Mouse (Mus musculus): ENCODE measurements at regions not wholly inside any gene's neighbourhood (a gene's known extent, or its start where the extent isn't known, plus 50 kb on each side); places are given as distances from the start of the nearest gene placed in this dataset.
"Not testable (repeated sequence)": the region's sequence is repeated elsewhere in the genome, so short reads cannot be mapped to it uniquely, and the experiment has no call there.

DNA sequence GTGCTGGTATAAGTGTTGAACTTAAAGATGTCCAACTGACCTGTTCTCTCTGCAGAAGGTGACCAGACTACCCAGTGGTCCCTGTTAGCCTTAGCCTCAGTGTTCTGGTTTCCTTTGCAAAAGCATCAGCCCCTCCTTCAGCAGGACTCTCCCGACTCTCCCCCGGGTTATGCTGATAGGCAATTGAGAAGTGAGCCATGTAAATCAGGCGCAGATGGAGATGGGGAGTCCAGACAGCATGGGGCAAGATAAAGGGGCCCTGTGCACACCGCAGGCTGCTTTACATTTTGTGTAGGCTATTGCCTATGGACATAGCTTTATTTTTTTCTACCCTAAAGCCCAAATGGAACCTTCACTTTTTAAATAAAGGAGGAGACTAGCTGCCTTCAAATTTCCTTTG, 213.0 kb downstream of the Med10 start:
- DNase-seq, result no peak

DNA sequence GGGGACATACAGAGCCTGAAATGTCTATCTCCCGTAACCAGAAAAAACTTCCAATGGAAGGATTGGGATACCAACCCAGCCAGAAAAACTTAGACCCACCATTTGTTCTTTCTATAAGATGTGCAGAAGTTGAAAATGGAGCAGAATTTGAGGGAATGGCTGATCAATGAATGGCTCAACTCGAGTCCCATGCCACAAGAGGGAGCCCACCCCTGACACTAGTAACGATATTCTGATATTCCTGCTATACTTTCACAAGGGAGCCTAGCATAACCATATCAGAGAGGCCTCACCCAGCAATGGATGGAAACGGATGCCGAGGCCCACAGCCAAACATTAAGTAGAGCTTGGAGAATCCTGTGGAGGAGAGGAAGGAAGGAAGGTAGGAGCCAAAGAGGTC, 215.3 kb downstream of the Med10 start:
- DNase-seq, result no peak

DNA sequence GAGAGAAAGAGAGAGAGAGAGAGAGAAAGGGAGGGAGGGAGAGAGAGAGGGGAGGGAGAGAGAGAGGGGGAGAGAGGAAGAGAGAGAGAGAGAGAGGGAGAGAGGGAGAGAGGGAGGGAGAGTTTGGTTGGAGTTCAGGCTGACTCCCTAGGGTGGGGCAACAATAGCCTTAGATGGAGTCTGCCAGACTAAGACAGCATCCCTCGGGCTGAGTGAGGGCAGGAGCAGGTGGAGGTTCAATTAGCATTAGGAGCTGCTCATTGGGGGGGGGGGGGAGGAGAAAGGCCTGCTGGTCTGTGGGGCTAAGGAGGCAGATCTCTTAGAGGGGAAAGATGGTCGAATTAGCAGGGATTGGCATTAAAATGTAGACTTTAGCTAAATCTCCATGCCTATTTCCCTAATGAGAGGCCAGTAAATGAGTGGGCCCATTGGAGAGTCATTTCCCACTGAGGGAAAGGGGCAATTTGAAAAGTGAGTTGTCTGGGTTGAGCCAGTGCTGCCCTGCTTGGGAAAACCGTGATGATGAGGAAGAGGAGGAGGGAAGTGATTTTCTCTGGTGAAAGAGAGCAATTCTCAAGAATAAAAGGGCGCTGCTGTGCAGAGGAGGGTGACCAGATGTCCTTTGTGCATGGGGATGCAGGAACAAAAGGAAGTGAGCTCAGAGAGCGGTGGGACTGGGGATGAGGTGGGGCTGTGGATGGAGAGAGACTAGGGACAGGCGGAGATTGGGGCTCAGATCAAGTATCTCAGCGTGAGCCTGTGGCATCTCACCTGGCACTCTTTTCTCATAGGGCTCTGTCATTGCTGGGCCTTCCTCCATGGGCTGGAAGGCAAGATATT, 218.0 kb downstream of the Med10 start:
- DNase-seq, result no peak

DNA sequence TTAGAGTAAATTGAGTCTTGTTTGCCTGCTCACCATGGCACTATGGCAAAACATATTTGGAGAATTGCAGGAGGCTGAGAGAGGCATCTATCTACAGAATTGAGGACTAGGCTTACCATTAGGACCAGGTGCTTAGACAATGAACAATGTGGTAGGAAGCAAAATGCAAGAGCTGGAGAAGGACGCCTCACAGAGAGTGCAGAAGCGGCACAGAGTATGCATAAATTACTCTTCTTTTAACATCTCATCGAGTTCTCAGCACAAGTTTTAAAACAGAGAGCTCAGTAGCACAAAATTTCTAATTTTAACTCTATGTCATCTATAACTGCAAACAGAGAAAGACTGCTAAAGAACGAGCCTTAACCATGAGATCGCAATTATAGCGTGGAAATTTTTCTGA, 231.1 kb downstream of the Med10 start:
- DNase-seq, result no peak

DNA sequence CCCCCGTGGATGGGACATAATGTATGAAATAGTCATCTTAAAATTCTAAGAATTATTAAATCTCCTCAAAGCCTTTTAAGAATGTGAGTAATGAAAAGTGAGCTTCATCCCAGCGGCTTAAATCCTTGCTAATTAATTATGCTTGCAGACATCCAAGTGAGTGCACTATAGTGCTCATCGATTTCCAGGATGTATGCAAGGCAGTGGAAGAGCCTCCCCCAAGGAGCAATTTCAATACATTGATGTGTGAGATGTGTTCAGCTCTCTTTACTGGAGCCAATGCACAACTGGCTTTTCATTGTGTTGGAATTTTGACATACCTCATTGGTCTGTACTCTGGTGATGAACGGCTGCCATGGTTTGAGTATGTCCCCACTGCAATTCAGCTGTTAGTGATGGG, 231.6 kb downstream of the Med10 start:
- no peak for DNase-seq

DNA sequence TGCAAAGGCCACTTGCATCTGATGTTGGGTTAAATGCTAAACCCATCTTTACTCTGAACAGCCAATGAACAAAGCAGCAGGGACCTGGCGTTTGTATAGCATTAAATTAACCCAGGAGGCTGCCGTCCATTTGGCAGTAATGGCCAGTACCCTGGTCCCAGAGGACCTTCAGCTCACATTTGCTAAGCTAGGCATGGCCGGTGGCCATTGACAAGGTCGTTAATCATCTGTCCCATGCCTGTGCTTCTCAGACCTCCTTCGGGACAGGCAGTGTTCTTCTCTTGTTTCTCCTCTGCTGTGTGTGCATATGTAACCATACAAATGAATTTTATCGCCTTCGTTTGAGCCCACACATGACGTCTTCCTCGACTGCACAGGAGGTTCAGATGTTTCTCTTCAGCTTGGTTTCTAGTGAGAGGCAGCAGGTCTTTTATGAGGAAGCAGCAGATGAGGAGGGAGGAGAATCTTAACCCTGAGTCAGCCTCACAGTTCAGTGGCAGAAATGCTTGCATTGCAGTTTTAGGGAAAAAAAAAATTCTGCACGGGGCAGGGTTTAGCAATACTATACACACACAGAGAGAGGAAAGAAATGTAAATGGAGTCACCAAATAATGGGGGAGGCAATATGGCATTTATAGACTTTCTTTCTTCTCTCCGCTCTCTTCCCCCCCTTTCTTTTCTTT, 235.9 kb downstream of the Med10 start:
- no peak for DNase-seq

DNA sequence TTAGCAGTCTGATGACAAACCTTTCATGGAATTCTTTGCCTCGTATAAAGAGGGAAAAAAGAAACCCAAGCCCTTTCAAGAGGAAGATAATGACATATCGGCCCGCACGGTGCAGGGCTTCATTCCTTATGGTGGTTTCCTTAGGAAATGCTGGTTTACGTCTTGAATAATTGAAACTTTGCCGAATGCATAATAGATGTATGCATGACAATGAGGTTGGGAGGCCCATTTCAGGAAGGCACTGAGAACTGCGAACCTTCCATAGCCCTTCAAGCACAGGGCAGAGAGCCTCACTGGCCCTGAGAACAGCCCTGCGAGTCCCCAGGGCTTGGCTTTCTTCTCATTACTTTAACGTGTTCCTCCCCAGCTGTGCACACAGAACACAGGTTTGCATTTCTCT, 255.7 kb downstream of the Med10 start:
- DNase-seq, result no peak

DNA sequence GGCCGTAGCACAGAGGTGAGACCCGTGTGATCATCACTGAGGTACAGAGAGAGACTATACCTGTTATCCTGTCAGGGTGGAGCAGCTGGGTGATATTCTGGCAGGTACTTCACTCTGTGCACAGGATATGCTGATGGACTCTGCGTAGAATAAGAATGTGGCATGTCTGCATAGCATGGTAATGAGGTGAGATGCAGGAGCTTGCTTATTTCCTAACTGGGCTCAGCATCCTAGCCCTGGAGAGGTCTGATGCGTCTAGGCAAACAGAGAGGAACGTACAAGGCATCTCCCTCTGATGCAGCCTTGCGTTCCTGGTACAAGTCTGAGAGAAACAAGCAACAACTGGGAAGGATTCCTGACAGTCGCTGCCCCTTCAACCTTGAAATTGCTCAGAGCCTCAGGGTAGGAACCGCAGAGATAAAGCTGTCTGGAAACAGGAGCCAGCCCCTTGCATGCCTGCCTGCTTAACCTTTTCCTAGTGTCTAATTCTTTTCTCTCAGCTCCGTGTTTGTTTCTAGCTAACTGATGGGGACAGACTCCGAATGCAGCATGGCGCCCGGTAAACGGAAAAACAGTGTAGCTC, 259.3 kb downstream of the Med10 start:
- DNase-seq, result no peak

DNA sequence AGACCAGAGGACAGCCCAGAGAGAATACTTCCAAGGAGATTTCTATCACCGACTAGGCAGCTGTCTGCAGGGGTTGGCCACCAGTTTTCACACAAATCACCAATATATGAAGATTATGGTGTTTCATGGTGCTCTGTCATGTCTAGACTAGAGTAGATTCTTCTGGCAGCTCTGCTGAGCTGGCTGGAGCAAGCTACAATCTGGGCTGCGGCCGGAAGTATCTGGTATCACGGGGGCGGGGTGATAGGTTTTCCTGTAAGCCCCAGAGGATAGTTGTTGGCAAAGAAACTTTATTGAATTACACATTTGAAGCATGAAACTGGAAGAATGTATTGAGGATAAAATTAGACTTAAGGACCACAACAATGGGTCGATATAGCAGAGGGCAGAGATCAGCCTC, 271.5 kb downstream of the Med10 start:
- no peak for DNase-seq

DNA sequence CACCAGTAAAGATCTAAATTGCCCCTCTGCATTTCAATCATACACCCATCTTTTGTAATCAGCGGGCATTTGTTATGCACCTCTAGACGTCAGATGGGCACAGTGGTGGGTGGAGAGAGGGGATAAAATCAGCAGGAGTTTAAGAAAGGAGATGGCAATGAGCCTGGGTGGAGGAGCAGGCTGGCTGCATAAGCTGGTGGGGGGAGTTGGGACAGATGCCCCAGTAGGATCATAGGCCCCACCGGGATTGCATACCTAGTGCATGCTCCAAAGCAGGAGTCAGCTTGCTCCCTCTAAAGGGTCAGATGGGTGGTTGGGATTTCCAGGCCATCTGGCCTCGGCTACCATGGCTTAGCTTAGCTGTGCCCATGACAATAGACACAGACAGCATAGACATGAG, 273.2 kb downstream of the Med10 start:
- DNase-seq, result no peak

DNA sequence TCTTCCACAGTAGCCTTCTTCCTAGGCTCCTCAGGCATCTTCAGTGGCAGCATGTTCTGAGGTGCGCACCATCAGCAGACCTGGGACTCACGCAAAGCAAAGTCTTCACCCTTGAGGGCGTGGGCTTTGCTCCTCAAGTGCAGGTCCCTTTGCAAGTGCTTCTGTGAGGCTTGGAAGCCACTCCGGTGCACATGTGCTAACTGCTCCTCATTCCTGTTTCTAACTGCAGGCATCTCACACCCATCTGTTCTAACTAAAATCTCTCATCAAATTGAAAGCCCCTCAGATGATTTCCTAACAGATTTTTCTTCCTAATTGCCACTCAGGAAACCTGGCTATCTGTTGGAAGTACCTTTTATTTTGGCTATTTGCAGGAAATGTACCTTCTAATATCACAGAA, 278.9 kb downstream of the Med10 start:
- no peak for DNase-seq

DNA sequence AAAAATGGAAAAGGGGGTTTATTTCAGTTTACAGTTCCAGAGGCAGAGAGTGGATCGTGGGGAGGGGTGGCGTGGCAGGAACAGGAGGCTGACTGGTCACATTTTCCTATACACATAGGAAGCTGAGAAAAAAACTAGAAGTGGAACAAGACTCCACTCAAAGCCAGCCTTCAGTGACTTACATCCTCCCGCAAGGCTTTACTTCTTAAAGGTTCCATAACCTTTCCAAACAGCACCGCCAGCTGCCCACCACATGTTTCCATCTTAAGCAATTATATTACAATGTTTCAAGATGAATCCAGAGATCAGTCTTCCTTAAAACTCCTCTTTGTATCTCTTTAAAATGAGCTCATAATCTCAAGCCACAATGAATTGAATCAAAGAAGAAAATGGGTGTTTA, 290.7 kb downstream of the Med10 start:
- DNase-seq, result no peak

DNA sequence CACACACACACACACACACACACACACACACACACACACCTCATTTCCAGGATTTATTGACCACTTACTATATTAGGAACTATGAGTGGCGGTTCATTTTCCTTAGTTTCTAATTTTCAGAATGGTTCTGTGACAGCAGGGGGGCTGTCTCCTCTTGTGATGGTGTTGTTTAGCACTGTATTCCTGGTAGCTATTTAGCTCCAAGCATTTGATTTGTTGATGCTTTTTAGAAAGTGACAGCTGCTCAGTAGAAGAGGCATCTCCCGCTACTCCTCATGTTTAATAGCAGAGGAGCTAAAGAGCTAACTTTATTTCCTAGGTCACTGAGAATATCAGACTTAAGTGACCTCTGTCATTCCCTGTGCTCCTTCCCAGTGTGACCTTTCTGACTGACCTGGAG, 291.8 kb downstream of the Med10 start:
- no peak for DNase-seq

DNA sequence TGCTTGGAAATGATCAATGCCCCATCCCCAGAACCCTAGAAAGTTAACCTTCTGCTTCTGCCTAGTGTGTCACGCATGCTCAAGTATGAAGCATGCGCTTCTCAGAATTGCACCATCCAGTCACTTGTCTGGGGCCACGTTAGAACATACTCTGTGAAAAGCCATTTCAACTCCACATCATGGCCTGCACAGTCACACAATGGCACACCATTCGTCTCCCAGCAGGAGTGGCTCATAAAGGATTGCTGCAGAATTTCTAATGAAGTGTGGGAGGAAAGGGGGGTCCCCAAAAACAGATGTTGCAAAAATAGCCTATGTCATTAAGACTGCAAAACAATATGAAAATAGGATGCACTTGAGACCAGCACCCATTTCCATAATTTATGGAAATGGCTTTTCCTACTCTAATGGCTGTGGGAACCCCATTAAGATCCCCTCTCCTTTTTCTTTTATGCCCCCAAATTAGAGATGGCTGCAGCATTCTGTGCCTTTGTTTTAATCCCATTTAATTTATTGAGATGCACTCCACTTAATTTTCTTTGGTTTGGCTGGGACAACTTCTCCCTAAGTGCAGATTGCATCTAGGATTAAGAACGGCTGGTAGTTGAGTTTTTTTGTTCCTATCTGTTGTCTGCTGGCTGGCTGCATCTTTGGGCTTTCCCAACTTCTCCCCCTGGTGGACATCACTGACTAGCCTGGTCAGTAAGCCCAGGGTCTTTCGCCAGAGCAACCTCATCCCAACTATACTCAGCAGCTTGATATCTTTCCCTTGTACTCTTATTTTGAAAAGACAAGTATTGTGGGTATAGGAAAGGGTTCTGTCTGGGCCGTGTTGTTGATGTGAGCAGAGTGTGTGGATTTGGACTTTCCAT, 294.5 kb downstream of the Med10 start:
- DNase-seq, result no peak

DNA sequence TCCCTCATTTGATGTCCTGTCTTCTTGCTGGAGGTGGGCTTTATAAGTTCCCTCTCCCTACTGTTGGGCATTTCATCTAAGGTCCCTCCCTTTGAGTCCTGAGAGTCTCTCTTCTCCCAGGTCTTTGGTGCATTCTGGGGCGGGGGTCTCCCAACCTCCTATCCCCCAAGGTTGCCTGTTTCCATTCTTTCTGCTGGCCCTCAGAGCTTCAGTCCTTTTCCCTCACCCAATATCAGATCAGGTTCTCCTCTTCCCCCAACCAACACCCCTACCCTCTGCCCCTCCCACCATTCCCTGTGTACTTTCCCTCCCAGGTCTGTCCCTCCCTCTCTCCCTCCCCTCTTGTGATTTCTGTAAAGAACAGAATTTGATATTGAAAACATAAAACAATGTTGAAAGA, 297.9 kb downstream of the Med10 start:
- DNase-seq, result not testable (repeated sequence)

DNA sequence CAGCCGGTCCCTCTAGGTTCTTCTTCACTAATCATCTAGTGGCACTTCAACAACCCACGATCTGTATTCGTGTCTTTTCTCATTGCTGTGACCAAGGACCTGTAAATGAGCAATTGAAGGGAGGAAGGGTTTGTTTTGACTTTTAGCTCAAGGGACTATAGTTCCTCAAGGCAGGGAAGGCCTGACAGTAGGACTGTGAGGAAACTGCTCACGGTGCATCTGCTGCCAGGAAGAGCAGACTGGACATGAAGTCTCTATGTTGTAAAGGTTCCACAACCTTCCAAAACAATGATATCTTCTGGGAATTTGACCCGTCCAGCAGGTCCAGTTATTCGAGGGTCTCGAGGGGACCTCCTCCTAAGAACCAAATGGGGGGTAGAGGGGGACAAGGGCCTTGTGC, 300.8 kb downstream of the Med10 start:
- no peak for DNase-seq

DNA sequence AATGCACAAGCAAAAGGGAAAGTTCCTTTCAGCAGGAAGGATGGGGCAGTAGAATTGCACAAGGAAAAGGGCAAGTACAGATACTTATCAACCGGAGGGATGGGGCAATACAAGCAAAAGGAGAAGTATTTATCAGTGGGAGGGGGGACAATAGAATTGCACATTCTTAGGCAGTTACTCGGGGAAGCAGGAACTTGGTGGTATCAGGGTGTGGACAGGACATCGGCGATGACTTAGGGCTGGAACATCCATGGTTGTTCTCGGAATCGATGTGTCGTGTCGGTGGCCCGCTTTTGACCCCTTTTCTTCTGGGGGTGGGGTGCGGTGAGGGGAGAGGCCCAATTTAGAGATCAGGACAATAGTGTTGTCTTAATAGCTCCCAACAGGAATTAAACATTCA, 301.3 kb downstream of the Med10 start:
- DNase-seq, result not testable (repeated sequence)

DNA sequence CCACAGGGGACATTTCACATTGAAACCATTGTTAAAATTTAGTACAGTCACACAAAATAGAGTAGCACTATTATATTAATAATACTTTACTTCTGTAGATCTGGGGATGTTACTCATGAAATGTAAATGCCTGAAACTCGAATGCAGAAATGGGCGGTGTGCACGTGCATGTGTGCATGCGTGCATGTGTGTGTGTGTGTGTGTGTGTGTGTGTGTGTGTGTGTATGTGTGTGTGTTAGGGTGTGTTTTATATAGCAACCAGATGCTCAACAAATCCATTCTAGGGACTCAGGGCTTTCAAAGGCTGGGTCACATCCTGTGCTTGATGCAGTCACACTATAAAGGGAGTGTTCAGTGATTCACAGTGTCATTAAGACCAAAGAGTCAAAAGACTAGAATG, 301.7 kb downstream of the Med10 start:
- DNase-seq, result no peak

DNA sequence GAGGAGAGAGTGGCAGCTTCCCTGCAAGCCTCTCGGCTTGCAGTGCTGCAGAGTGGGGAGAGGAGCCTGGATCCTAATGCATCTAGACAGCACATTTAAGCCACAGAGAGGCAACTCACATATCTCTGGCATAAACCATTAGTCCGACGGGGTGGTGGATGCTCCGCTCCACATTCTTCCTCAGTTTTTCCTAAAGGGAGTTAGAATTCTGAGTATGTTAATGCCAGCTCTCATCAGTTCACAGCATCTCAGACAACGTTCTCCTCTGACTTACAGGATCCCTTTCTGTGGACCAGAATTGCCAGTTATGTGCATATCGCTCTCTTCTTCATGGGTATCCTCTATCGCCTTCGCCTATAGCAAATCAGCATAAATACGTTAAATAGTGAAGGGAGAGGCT, 313.4 kb downstream of the Med10 start:
- no peak for DNase-seq

DNA sequence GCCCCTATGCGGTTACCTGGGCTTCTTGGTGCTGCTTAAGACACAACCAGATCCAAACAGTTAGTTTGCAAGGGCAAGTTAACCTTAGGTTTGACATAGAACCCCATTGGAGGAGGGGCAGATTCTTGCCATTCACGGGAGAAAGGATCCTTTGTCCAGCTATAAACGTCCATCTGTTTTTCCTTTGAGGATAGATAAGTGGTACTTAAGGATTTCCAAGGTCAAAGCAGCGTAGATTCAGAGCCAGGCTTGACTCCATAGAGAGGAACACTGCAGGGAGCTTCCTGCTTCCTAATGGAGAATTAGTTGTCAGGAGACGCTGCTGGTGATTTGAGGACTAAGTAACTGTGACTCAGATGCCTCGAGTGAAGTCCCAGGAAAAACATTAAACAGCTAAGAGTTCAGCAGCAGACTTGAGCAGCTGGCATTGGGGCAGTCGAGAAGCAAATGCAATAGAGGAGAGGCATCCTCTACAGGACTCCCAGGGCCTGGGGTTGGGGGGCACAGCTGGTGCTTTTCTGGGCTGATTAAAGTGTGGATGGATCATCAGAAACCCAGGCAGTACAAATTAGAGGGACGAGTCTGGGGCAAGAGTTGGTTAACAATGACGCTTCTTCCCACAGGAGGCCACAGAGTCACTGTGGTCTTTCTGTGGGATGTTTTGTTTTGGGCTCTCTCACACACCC, 322.8 kb downstream of the Med10 start:
- no peak for DNase-seq

DNA sequence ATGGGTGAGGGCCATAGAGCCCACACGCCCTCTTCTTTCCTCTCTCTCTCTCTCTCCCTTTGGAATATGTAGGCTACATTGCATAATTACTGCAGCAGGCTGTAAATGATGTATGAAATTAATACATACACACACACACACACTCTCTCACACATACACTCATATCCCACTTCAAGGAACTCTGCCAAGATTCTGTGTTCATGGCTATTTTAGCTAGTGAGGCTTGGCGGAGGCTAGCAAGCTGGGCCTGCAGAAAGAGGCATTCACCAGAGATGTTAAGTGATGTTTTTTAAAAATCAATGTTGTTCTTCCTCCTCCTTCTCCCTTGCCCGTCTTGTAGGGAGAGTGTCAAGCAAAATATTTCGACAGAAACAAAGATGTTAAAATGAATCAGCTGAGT, 325.1 kb downstream of the Med10 start:
- no peak for DNase-seq

DNA sequence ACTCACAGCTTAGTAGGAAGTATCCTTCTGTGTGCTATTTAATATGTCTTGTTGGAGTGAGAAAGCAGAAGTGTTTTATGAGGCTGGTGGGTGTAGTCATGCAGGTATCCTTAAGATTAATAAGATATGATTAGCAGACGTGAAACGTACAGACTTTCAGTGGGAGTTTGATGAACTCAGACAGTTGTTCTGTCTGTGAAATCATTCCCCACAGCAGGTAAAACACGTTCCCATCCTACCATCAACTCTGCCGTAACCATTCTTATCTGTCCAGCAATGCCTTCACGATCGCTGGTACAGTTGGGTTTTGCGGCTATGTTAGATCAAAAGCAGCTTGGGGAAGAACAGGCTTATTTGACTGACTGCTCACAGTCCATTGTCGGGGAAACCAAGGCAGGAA, 332.3 kb downstream of the Med10 start:
- DNase-seq, result no peak

DNA sequence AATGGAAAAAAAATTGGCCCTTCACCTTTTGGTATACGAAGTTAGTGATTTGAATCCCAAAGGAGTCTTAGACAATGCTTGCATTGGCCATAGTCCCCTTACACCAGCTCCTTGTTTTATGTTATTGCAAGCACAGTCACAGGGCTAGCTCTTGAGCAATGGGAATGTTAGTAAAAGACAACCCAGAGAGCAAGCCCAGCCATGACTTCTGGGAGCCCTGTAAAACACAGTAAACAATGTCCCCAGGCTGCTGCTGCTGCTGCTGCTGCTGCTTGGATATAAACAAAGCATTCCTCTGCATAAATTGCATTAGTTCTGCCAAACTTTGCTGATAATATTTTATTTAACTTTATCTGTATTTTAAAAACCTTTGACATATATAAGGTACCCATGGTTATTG, 334.0 kb downstream of the Med10 start:
- DNase-seq, result no peak

Data from right cerebral cortex, postnatal 14 days (tissue).